Mouse (Mus musculus): ENCODE data around the gene Gm4969. TPM values are rescaled to one million over a fixed set of nuclear protein-coding genes. Genes with fewer than 3 reads are reported as not detected.

The Gm4969 gene
- total RNA-seq, 2 experiments from 2014 or later: not detected

GRCm38 (mm10) chr7:19069500-19069899 is 48.7 kb downstream of the Gm4969 start:
- DNase-seq: no peak

GRCm38 (mm10) chr7:19068707-19069106 is 49.5 kb downstream of the Gm4969 start:
- no peak for DNase-seq

- no peak for DNase-seq
Measured at GRCm38 (mm10) chr7:19067935-19068334, 50.2 kb downstream of the Gm4969 start.

GRCm38 (mm10) chr7:19067063-19067462 is 51.1 kb downstream of the Gm4969 start:
- DNase-seq: no peak

GRCm38 (mm10) chr7:19065896-19066295 is 52.3 kb downstream of the Gm4969 start:
- DNase-seq: no peak

GRCm38 (mm10) chr7:19057405-19057804 is 60.8 kb downstream of the Gm4969 start:
- DNase-seq: no peak

GRCm38 (mm10) chr7:19055108-19055507 is 63.1 kb downstream of the Gm4969 start:
- DNase-seq: no peak

- DNase-seq: no peak
Measured at GRCm38 (mm10) chr7:19054777-19055076, 63.4 kb downstream of the Gm4969 start.

- DNase-seq: no peak
Measured at GRCm38 (mm10) chr7:19054047-19054776, 64.0 kb downstream of the Gm4969 start, which contains the start of gene Rsph6a. Rsph6a (plus strand) TSS chr7:19054690.

GRCm38 (mm10) chr7:19053136-19053532 is 65.0 kb downstream of the Gm4969 start:
- DNase-seq: no peak

- peak; percentile 75 for DNase-seq
Measured at GRCm38 (mm10) chr7:19052345-19053135, 65.6 kb downstream of the Gm4969 start.

- no peak for DNase-seq
Measured at GRCm38 (mm10) chr7:19051161-19051560, 67.0 kb downstream of the Gm4969 start.

- no peak for DNase-seq
Measured at GRCm38 (mm10) chr7:19050172-19050571, 68.0 kb downstream of the Gm4969 start.

- no peak for DNase-seq
Measured at GRCm38 (mm10) chr7:19049252-19049651, 68.9 kb downstream of the Gm4969 start.

Small RNA genes lying within 50 kb of the gene (microRNA-seq; reads per million reads assigned to microRNA genes)
- 3.7 to 5.0 reads per million in 2 experiments for gene Mir3100 (ENCODE audit: borderline replicate concordance in 2 of 2)

Other genes with a start within 250 kb of the Gm4969 start
- gene Pglyrp1, start 247.0 kb downstream of the Gm4969 start, total RNA-seq (2021): under 1 TPM; 0.51 to 0.67 TPM
- gene Ccdc61, start 208.0 kb downstream of the Gm4969 start, total RNA-seq (2021): 1 to 10 TPM; 5.2 to 6.5 TPM
- 1 to 10 TPM; 1.7 to 2.1 TPM for gene Nova2, start 192.5 kb downstream of the Gm4969 start, total RNA-seq (2021)
- gene Nanos2, start 131.0 kb downstream of the Gm4969 start, total RNA-seq (2021): not detected
- gene Mypop, start 127.1 kb downstream of the Gm4969 start, total RNA-seq (2021): 1 to 10 TPM; 4.3 to 4.9 TPM
- gene Irf2bp1, start 114.3 kb downstream of the Gm4969 start, total RNA-seq (2021): 10 to 100 TPM; 13.7 to 14.3 TPM
- gene Foxa3, start 94.8 kb downstream of the Gm4969 start, total RNA-seq (2021): not detected
- 10 to 100 TPM; 56.6 to 59.4 TPM for gene Sympk, start 94.0 kb downstream of the Gm4969 start, total RNA-seq (2021)
- not detected for gene Rsph6a, start 63.7 kb downstream of the Gm4969 start, total RNA-seq (2021)
- 10 to 100 TPM; 22.4 to 22.7 TPM for gene Dmwd, start 42.1 kb downstream of the Gm4969 start, total RNA-seq (2021)
- gene Dmpk, start 34.5 kb downstream of the Gm4969 start, total RNA-seq (2021): 100 to 1,000 TPM; 315 to 350 TPM
- gene Six5, start 23.8 kb downstream of the Gm4969 start, total RNA-seq (2021): 1 to 10 TPM; 2.0 to 2.7 TPM
- 1 to 10 TPM; 2.9 TPM for gene Fbxo46, start 1.5 kb upstream of the Gm4969 start, total RNA-seq (2021)
- gene Qpctl, start 30.9 kb upstream of the Gm4969 start, total RNA-seq (2021): 1 to 10 TPM; 2.3 to 2.5 TPM
- 10 to 100 TPM; 48.2 to 50.0 TPM for gene Snrpd2, start 31.4 kb upstream of the Gm4969 start, total RNA-seq (2021)
- not detected for gene Gipr, start 47.8 kb upstream of the Gm4969 start, total RNA-seq (2021)
- gene Eml2, start 58.1 kb upstream of the Gm4969 start, total RNA-seq (2021): 1 to 10 TPM; 8.4 to 9.4 TPM
- gene Gpr4, start 94.2 kb upstream of the Gm4969 start, total RNA-seq (2021): 1 to 10 TPM; 1.7 to 2.4 TPM
- 10 to 100 TPM; 39.4 to 41.3 TPM for gene Opa3, start 110.0 kb upstream of the Gm4969 start, total RNA-seq (2021)
- 10 to 100 TPM; 16.3 to 18.0 TPM for gene Vasp, start 153.4 kb upstream of the Gm4969 start, total RNA-seq (2021)
- not detected for gene Ppm1n, start 161.7 kb upstream of the Gm4969 start, total RNA-seq (2021)
- gene Rtn2, start 164.3 kb upstream of the Gm4969 start, total RNA-seq (2021): 100 to 1,000 TPM; 943 to 950 TPM
- under 1 TPM; 0.43 to 0.64 TPM for gene Fosb, start 191.7 kb upstream of the Gm4969 start, total RNA-seq (2021)
- 10 to 100 TPM; 21.5 to 25.4 TPM for gene Ercc1, start 226.4 kb upstream of the Gm4969 start, total RNA-seq (2021)
- 10 to 100 TPM in 1 of 2 experiments, 1 to 10 TPM in 1; 8.5 to 10.1 TPM for gene Cd3eap, start 241.1 kb upstream of the Gm4969 start, total RNA-seq (2021)
- 1 to 10 TPM; 2.6 TPM for gene Ppp1r13l, start 241.4 kb upstream of the Gm4969 start, total RNA-seq (2021)